Mouse (Mus musculus): ENCODE data around the gene Rars. TPM values are rescaled to one million over a fixed set of nuclear protein-coding genes. Genes with fewer than 3 reads are reported as not detected.
"Not testable (repeated sequence)": the region's sequence is repeated elsewhere in the genome, so short reads cannot be mapped to it uniquely, and the experiment has no call there.

The Rars gene
- polyA plus RNA-seq, 1 experiment from 2014 or later, result 111 TPM

- Histone ChIP-seq H3K36me3 (ENCODE audit: control insufficient read depth, insufficient read depth, low read length) (peaks cover 12% of the 10 kb centered on the region; the same call in 1 of the 2 replicates), H3K9me3 (ENCODE audit: control insufficient read depth, low read length) (no peaks in the 10 kb centered on the region), H3K4me1 (ENCODE audit: control insufficient read depth, insufficient read depth, low read length) (no peaks in the 10 kb centered on the region), H3K27me3 (ENCODE audit: control insufficient read depth, insufficient read depth, low read length) (no peaks in the 10 kb centered on the region), H3K4me3 (ENCODE audit: low read depth, low read length) (no peak overlapping the region), H3K9ac (ENCODE audit: low read length) (no peak overlapping the region), H3K4me2 (ENCODE audit: low read depth, severe bottlenecking) (no peak overlapping the region), H3K27ac (replicated peaks; ENCODE audit: low read depth, low read length) (no peak overlapping the region)
- 94% methylated on average over 6 of the region's 6 CpGs for WGBS
- no peak for ATAC-seq (ENCODE audit: insufficient number of reproducible peaks, low FRiP score, low TSS enrichment, low read depth)
- no peak for DNase-seq (ENCODE audit: low spot score)
Measured at GRCm38 (mm10) chr11:35827714-35828113, 6.6 kb downstream of the Rars start.

- no peak for ATAC-seq (ENCODE audit: insufficient number of reproducible peaks, low FRiP score, low TSS enrichment, low read depth)
- 91% methylated on average over 12 of the region's 12 CpGs for WGBS
Measured at GRCm38 (mm10) chr11:35816316-35816715, 18.0 kb downstream of the Rars start.

GRCm38 (mm10) chr11:35811458-35811857 lies 22.8 kb downstream of the Rars start:
- 84% methylated on average over 10 of the region's 10 CpGs for WGBS
- Histone ChIP-seq H3K36me3 (ENCODE audit: control insufficient read depth, insufficient read depth, low read length) (peaks cover 19% of the 10 kb centered on the region), H3K9ac (ENCODE audit: low read length) (no peak overlapping the region)

More at GRCm38 (mm10) chr11:35816316-35816715, 18.0 kb downstream of the Rars start:
- Histone ChIP-seq H3K9ac (ENCODE audit: low read length) (no peak overlapping the region), H3K4me2 (ENCODE audit: low read depth, severe bottlenecking) (no peak overlapping the region), H3K36me3 (ENCODE audit: control insufficient read depth, insufficient read depth, low read length) (peaks cover 18% of the 10 kb centered on the region), H3K4me3 (ENCODE audit: low read depth, low read length) (no peak overlapping the region), H3K9me3 (ENCODE audit: control insufficient read depth, low read length) (no peaks in the 10 kb centered on the region), H3K27me3 (ENCODE audit: control insufficient read depth, insufficient read depth, low read length) (no peaks in the 10 kb centered on the region), H3K27ac (replicated peaks; ENCODE audit: low read depth, low read length) (no peak overlapping the region), H3K4me1 (ENCODE audit: control insufficient read depth, insufficient read depth, low read length) (no peaks in the 10 kb centered on the region)
- no peak for DNase-seq (ENCODE audit: low spot score)

GRCm38 (mm10) chr11:35801332-35801731 lies 33.0 kb downstream of the Rars start:
- peaks cover 5% of the 10 kb centered on the region; the same call in 1 of the 2 replicates for H3K4me1 ChIP-seq (ENCODE audit: control insufficient read depth, insufficient read depth, low read length)
- no peaks in the 10 kb centered on the region for H3K36me3 ChIP-seq (ENCODE audit: control insufficient read depth, insufficient read depth, low read length)
- DNase-seq (ENCODE audit: low spot score) (no peak), ATAC-seq (ENCODE audit: insufficient number of reproducible peaks, low FRiP score, low TSS enrichment, low read depth) (no peak)
- H3K27ac ChIP-seq (replicated peaks; ENCODE audit: low read depth, low read length), result no peak overlapping the region
- H3K4me3 ChIP-seq (ENCODE audit: low read depth, low read length), result no peak overlapping the region
- H3K27me3 ChIP-seq (ENCODE audit: control insufficient read depth, insufficient read depth, low read length), result peaks cover 25% of the 10 kb centered on the region
- H3K9ac ChIP-seq (ENCODE audit: low read length), result no peak overlapping the region
- no peak overlapping the region for H3K4me2 ChIP-seq (ENCODE audit: low read depth, severe bottlenecking)
- no peaks in the 10 kb centered on the region for H3K9me3 ChIP-seq (ENCODE audit: control insufficient read depth, low read length)
- WGBS, result 76% methylated on average over 5 of the region's 5 CpGs

More at GRCm38 (mm10) chr11:35811458-35811857, 22.8 kb downstream of the Rars start:
- no peak overlapping the region for H3K4me3 ChIP-seq (ENCODE audit: low read depth, low read length)
- no peak for ATAC-seq (ENCODE audit: insufficient number of reproducible peaks, low FRiP score, low TSS enrichment, low read depth)
- no peak for DNase-seq (ENCODE audit: low spot score)
- no peaks in the 10 kb centered on the region for H3K4me1 ChIP-seq (ENCODE audit: control insufficient read depth, insufficient read depth, low read length)
- no peaks in the 10 kb centered on the region for H3K27me3 ChIP-seq (ENCODE audit: control insufficient read depth, insufficient read depth, low read length)
- no peak overlapping the region for H3K4me2 ChIP-seq (ENCODE audit: low read depth, severe bottlenecking)
- H3K9me3 ChIP-seq (ENCODE audit: control insufficient read depth, low read length), result no peaks in the 10 kb centered on the region
- H3K27ac ChIP-seq (replicated peaks; ENCODE audit: low read depth, low read length), result no peak overlapping the region

GRCm38 (mm10) chr11:35798874-35799273 lies 35.4 kb downstream of the Rars start, which contains the start of gene Fbll1:
TSS of gene Fbll1 (minus strand) at chr11:35798884.
- Histone ChIP-seq H3K36me3 (ENCODE audit: control insufficient read depth, insufficient read depth, low read length) (no peaks in the 10 kb centered on the region), H3K9me3 (ENCODE audit: control insufficient read depth, low read length) (no peaks in the 10 kb centered on the region), H3K27ac (replicated peaks; ENCODE audit: low read depth, low read length) (no peak within 1 kb of the TSS), H3K9ac (ENCODE audit: low read length) (no peak within 1 kb of the TSS), H3K4me2 (ENCODE audit: low read depth, severe bottlenecking) (peak within 1 kb of the TSS; percentile 63), H3K4me3 (ENCODE audit: low read depth, low read length) (peak within 1 kb of the TSS; percentile 25), H3K4me1 (ENCODE audit: control insufficient read depth, insufficient read depth, low read length) (peaks cover 5% of the 10 kb centered on the region; the same call in 1 of the 2 replicates), H3K27me3 (ENCODE audit: control insufficient read depth, insufficient read depth, low read length) (peaks cover 33% of the 10 kb centered on the region)
- DNase-seq (ENCODE audit: low spot score), result peak; percentile 87
- 20% methylated on average over 11 of the region's 11 CpGs for WGBS
- no peak for ATAC-seq (ENCODE audit: insufficient number of reproducible peaks, low FRiP score, low TSS enrichment, low read depth)

- H3K9me3 ChIP-seq (ENCODE audit: control insufficient read depth, low read length), result no peaks in the 10 kb centered on the region
- H3K27ac ChIP-seq (replicated peaks; ENCODE audit: low read depth, low read length), result no peak overlapping the region
- ATAC-seq (ENCODE audit: insufficient number of reproducible peaks, low FRiP score, low TSS enrichment, low read depth), result no peak
- H3K4me2 ChIP-seq (ENCODE audit: low read depth, severe bottlenecking), result peak overlapping the region; percentile 63
- H3K4me3 ChIP-seq (ENCODE audit: low read depth, low read length), result peak overlapping the region; percentile 25
- peaks cover 33% of the 10 kb centered on the region for H3K27me3 ChIP-seq (ENCODE audit: control insufficient read depth, insufficient read depth, low read length)
- H3K9ac ChIP-seq (ENCODE audit: low read length), result no peak overlapping the region
- H3K36me3 ChIP-seq (ENCODE audit: control insufficient read depth, insufficient read depth, low read length), result no peaks in the 10 kb centered on the region
- peak; percentile 29 for DNase-seq (ENCODE audit: low spot score)
- H3K4me1 ChIP-seq (ENCODE audit: control insufficient read depth, insufficient read depth, low read length), result peaks cover 5% of the 10 kb centered on the region; the same call in 1 of the 2 replicates
- 5% methylated on average over 23 of the region's 23 CpGs for WGBS
Measured at GRCm38 (mm10) chr11:35798495-35798820, 35.8 kb downstream of the Rars start.

GRCm38 (mm10) chr11:35797751-35798494 lies 36.4 kb downstream of the Rars start:
- Histone ChIP-seq H3K27ac (replicated peaks; ENCODE audit: low read depth, low read length) (no peak overlapping the region), H3K9me3 (ENCODE audit: control insufficient read depth, low read length) (no peaks in the 10 kb centered on the region), H3K27me3 (ENCODE audit: control insufficient read depth, insufficient read depth, low read length) (peaks cover 33% of the 10 kb centered on the region), H3K4me2 (ENCODE audit: low read depth, severe bottlenecking) (peak overlapping the region; percentile 63), H3K36me3 (ENCODE audit: control insufficient read depth, insufficient read depth, low read length) (no peaks in the 10 kb centered on the region), H3K9ac (ENCODE audit: low read length) (no peak overlapping the region), H3K4me1 (ENCODE audit: control insufficient read depth, insufficient read depth, low read length) (peaks cover 5% of the 10 kb centered on the region; the same call in 1 of the 2 replicates), H3K4me3 (ENCODE audit: low read depth, low read length) (peak overlapping the region; percentile 25)
- DNase-seq (ENCODE audit: low spot score), result peak; percentile 46
- ATAC-seq (ENCODE audit: insufficient number of reproducible peaks, low FRiP score, low TSS enrichment, low read depth), result no peak
- 5% methylated on average over 84 of the region's 86 CpGs for WGBS

GRCm38 (mm10) chr11:35792800-35793199 lies 41.5 kb downstream of the Rars start:
- H3K4me2 ChIP-seq (ENCODE audit: low read depth, severe bottlenecking); H3K27ac ChIP-seq (replicated peaks; ENCODE audit: low read depth, low read length); H3K9me3 ChIP-seq (ENCODE audit: control insufficient read depth, low read length); H3K4me1 ChIP-seq (ENCODE audit: control insufficient read depth, insufficient read depth, low read length); H3K9ac ChIP-seq (ENCODE audit: low read length); H3K4me3 ChIP-seq (ENCODE audit: low read depth, low read length); DNase-seq (ENCODE audit: low spot score); H3K36me3 ChIP-seq (ENCODE audit: control insufficient read depth, insufficient read depth, low read length); ATAC-seq (ENCODE audit: insufficient number of reproducible peaks, low FRiP score, low TSS enrichment, low read depth): not testable (repeated sequence)
- WGBS, result 84% methylated on average over 5 of the region's 5 CpGs
- peaks cover 21% of the 10 kb centered on the region for H3K27me3 ChIP-seq (ENCODE audit: control insufficient read depth, insufficient read depth, low read length)

Measured in limb, embryonic 11.5 days (tissue).